Mouse (Mus musculus): ENCODE measurements around the gene Map4k4. TPM values are rescaled to one million over a fixed set of nuclear protein-coding genes. Genes with fewer than 3 reads are reported as not detected.

Map4k4 gene
- polyA plus RNA-seq, 1 experiment from 2014 or later: 68.2 TPM

- no peaks in the 10 kb centered on the region for H3K9me3 ChIP-seq (ENCODE audit: control insufficient read depth, low read length)
- WGBS: 64% methylated on average over 10 of the region's 10 CpGs
- H3K4me3 ChIP-seq (ENCODE audit: low read depth, low read length): no peak overlapping the region
- no peaks in the 10 kb centered on the region for H3K27me3 ChIP-seq (ENCODE audit: control insufficient read depth, insufficient read depth, low read length)
- H3K9ac ChIP-seq (ENCODE audit: low read depth, low read length): no peak overlapping the region
- DNase-seq (ENCODE audit: low spot score): no peak
- no peak for ATAC-seq (ENCODE audit: low FRiP score)
- H3K4me2 ChIP-seq (replicated peaks; ENCODE audit: low read depth, low read length): no peak overlapping the region
- no peak overlapping the region for H3K27ac ChIP-seq (ENCODE audit: low read depth, low read length)
- H3K36me3 ChIP-seq (ENCODE audit: control insufficient read depth, insufficient read depth, low read length): no peaks in the 10 kb centered on the region
- no peaks in the 10 kb centered on the region for H3K4me1 ChIP-seq (replicated peaks; ENCODE audit: control insufficient read depth, insufficient read depth, low read length)
These were observed 31.7 kb upstream of the Map4k4 start for GRCm38 (mm10) chr1:39868825-39869571.

DNA sequence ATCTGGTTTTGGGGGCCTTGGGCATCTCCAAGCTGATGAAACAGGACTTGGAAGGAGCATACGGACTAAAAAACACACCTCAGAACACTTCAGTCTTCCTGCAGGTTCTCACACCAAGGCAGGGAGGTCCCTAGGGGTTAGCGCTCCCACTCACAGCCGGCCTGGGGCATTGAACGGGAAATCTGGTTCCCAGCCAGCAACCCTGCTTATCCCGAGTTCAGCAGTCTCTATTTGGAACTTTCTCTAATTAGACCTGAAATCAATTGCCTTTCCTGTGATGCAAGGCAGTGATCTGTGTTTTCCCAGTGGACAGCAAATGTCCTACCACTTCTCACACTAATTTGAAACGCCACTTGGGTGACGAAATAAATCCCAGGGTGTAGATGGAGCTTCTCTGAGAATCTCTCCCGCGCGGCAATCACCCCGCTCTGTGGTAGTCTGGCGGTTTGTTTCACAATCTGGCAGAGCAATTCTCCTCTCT, 31.0 kb upstream of the Map4k4 start:
- WGBS: 67% methylated on average over 12 of the region's 12 CpGs
- Histone ChIP-seq H3K4me3 (ENCODE audit: low read depth, low read length) (no peak overlapping the region), H3K27ac (ENCODE audit: low read depth, low read length) (no peak overlapping the region), H3K9me3 (ENCODE audit: control insufficient read depth, low read length) (no peaks in the 10 kb centered on the region), H3K4me1 (replicated peaks; ENCODE audit: control insufficient read depth, insufficient read depth, low read length) (no peaks in the 10 kb centered on the region), H3K27me3 (ENCODE audit: control insufficient read depth, insufficient read depth, low read length) (no peaks in the 10 kb centered on the region), H3K4me2 (replicated peaks; ENCODE audit: low read depth, low read length) (no peak overlapping the region), H3K36me3 (ENCODE audit: control insufficient read depth, insufficient read depth, low read length) (no peaks in the 10 kb centered on the region), H3K9ac (ENCODE audit: low read depth, low read length) (no peak overlapping the region)
- no peak for ATAC-seq (ENCODE audit: low FRiP score)
- DNase-seq (ENCODE audit: low spot score): no peak

DNA sequence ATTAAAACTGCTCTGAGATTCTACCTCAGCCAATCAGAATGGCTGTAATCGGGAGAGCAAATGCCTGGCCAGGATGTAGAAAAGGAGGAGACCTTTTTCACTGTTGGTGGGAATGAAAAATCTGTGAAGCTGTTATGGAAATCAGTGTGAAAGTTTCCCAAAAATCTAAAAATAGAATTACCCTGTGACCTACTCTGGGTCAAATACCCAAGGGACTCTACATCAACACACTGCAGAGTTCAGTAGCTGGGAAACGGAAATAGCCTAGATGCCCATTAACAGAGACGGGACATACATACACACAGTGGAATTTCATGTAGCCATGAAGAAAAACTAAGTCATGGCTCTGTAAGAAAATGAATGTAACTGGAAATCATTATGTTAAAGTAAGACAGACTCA, 22.7 kb upstream of the Map4k4 start:
- Histone ChIP-seq H3K9me3 (ENCODE audit: control insufficient read depth, low read length) (no peaks in the 10 kb centered on the region), H3K4me2 (replicated peaks; ENCODE audit: low read depth, low read length) (no peak overlapping the region), H3K4me1 (replicated peaks; ENCODE audit: control insufficient read depth, insufficient read depth, low read length) (no peaks in the 10 kb centered on the region), H3K27ac (ENCODE audit: low read depth, low read length) (no peak overlapping the region), H3K36me3 (ENCODE audit: control insufficient read depth, insufficient read depth, low read length) (no peaks in the 10 kb centered on the region), H3K9ac (ENCODE audit: low read depth, low read length) (no peak overlapping the region), H3K4me3 (ENCODE audit: low read depth, low read length) (no peak overlapping the region), H3K27me3 (ENCODE audit: control insufficient read depth, insufficient read depth, low read length) (no peaks in the 10 kb centered on the region)
- WGBS: 58% methylated on average over 3 of the region's 3 CpGs
- DNase-seq (ENCODE audit: low spot score): no peak
- no peak for ATAC-seq (ENCODE audit: low FRiP score)

GRCm38 (mm10) chr1:39882505-39882904, 18.2 kb upstream of the Map4k4 start:
- 92% methylated on average over 4 of the region's 4 CpGs for WGBS
- no peak overlapping the region for H3K4me2 ChIP-seq (replicated peaks; ENCODE audit: low read depth, low read length)
- no peaks in the 10 kb centered on the region for H3K36me3 ChIP-seq (ENCODE audit: control insufficient read depth, insufficient read depth, low read length)
- H3K27me3 ChIP-seq (ENCODE audit: control insufficient read depth, insufficient read depth, low read length): no peaks in the 10 kb centered on the region
- no peak overlapping the region for H3K27ac ChIP-seq (ENCODE audit: low read depth, low read length)
- H3K4me1 ChIP-seq (replicated peaks; ENCODE audit: control insufficient read depth, insufficient read depth, low read length): no peaks in the 10 kb centered on the region; the same call in 1 of the 2 replicates
- H3K4me3 ChIP-seq (ENCODE audit: low read depth, low read length): no peak overlapping the region
- H3K9me3 ChIP-seq (ENCODE audit: control insufficient read depth, low read length): no peaks in the 10 kb centered on the region
- H3K9ac ChIP-seq (ENCODE audit: low read depth, low read length): no peak overlapping the region
- no peak for DNase-seq (ENCODE audit: low spot score)
- ATAC-seq (ENCODE audit: low FRiP score): no peak

GRCm38 (mm10) chr1:39884803-39885515, 15.8 kb upstream of the Map4k4 start:
- Histone ChIP-seq H3K4me3 (ENCODE audit: low read depth, low read length) (no peak overlapping the region), H3K9me3 (ENCODE audit: control insufficient read depth, low read length) (no peaks in the 10 kb centered on the region), H3K36me3 (ENCODE audit: control insufficient read depth, insufficient read depth, low read length) (no peaks in the 10 kb centered on the region), H3K9ac (ENCODE audit: low read depth, low read length) (no peak overlapping the region), H3K4me2 (replicated peaks; ENCODE audit: low read depth, low read length) (0 out of 2 replicates have a peak overlapping the region, but pooled peaks have one; percentile 15), H3K4me1 (replicated peaks; ENCODE audit: control insufficient read depth, insufficient read depth, low read length) (no peaks in the 10 kb centered on the region; the same call in 1 of the 2 replicates), H3K27me3 (ENCODE audit: control insufficient read depth, insufficient read depth, low read length) (no peaks in the 10 kb centered on the region), H3K27ac (ENCODE audit: low read depth, low read length) (no peak overlapping the region)
- ATAC-seq (ENCODE audit: low FRiP score): peak; percentile 53
- WGBS: 43% methylated on average over 16 of the region's 16 CpGs
- peak; percentile 49 for DNase-seq (ENCODE audit: low spot score)

DNA sequence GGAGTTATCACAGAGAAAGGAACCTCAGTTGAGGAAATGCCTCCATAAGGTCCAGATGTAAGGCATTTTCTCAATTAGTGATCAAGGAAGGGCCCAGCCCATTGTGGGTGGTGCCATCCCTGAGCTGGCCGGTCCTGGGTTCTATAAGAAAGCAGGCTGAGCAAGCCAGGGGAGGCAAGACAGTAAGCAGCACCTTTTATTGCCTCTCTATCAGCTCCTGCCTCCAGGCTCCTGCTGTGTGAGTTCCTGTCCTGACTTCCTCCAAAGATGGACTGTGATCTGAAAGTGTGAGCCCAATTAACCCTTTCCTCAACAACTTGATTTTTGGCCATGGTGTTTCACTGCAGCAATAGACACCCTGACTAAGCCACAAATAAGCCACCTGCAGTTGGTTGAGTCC, 12.7 kb upstream of the Map4k4 start:
- no peaks in the 10 kb centered on the region; the same call in 1 of the 2 replicates for H3K4me1 ChIP-seq (replicated peaks; ENCODE audit: control insufficient read depth, insufficient read depth, low read length)
- H3K36me3 ChIP-seq (ENCODE audit: control insufficient read depth, insufficient read depth, low read length): no peaks in the 10 kb centered on the region
- H3K4me2 ChIP-seq (replicated peaks; ENCODE audit: low read depth, low read length): no peak overlapping the region
- H3K27me3 ChIP-seq (ENCODE audit: control insufficient read depth, insufficient read depth, low read length): no peaks in the 10 kb centered on the region
- WGBS: 48% methylated on average over 1 of the region's 1 CpGs
- no peak overlapping the region for H3K4me3 ChIP-seq (ENCODE audit: low read depth, low read length)
- no peak for ATAC-seq (ENCODE audit: low FRiP score)
- no peak overlapping the region for H3K27ac ChIP-seq (ENCODE audit: low read depth, low read length)
- H3K9me3 ChIP-seq (ENCODE audit: control insufficient read depth, low read length): no peaks in the 10 kb centered on the region
- no peak overlapping the region for H3K9ac ChIP-seq (ENCODE audit: low read depth, low read length)
- DNase-seq (ENCODE audit: low spot score): no peak

DNA sequence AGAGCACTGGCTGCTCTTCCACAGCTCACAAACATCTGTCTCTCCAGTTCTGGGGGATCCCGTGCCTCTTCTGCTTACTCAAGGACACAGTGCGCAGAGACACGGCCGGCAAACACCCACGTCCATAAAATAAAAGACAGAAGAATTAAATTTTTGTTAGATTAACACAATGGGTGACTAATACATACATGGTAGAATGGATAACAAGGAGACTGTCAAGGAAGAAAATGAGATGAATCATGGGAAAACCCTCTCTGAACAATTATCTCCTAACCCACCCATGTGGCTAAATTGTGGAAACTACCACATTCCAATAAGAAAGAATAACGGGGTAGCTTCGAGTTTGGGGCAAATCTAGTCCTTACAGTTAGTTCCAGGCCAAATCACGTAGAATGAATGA, 11.3 kb upstream of the Map4k4 start:
- Histone ChIP-seq H3K4me1 (replicated peaks; ENCODE audit: control insufficient read depth, insufficient read depth, low read length) (no peaks in the 10 kb centered on the region; the same call in 1 of the 2 replicates), H3K36me3 (ENCODE audit: control insufficient read depth, insufficient read depth, low read length) (no peaks in the 10 kb centered on the region), H3K9me3 (ENCODE audit: control insufficient read depth, low read length) (no peaks in the 10 kb centered on the region), H3K4me2 (replicated peaks; ENCODE audit: low read depth, low read length) (no peak overlapping the region), H3K27me3 (ENCODE audit: control insufficient read depth, insufficient read depth, low read length) (no peaks in the 10 kb centered on the region), H3K9ac (ENCODE audit: low read depth, low read length) (no peak overlapping the region), H3K4me3 (ENCODE audit: low read depth, low read length) (no peak overlapping the region), H3K27ac (ENCODE audit: low read depth, low read length) (no peak overlapping the region)
- ATAC-seq (ENCODE audit: low FRiP score) (no peak), DNase-seq (ENCODE audit: low spot score) (no peak)
- WGBS: 88% methylated on average over 8 of the region's 8 CpGs

DNA sequence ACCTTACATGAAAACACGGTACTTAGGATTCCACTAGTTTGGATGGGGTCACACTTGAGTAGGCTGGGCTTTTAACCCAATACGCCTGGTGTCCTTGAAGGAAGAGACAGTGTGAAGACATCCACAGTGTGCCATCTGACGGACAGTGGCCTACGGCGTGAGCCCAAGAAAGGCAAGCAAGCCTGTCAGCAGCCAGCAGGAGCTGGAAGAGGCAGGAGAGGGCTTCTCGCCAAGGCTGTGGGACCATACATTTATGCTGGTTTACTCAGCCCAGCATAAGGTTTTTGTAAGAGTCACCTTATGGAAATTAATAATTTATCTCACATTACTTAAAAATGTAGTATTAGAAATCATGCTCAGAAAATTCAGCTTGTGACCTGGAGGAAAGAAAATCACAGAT, 10.7 kb upstream of the Map4k4 start:
- no peak for ATAC-seq (ENCODE audit: low FRiP score)
- Histone ChIP-seq H3K4me1 (replicated peaks; ENCODE audit: control insufficient read depth, insufficient read depth, low read length) (no peaks in the 10 kb centered on the region), H3K27ac (ENCODE audit: low read depth, low read length) (no peak overlapping the region), H3K27me3 (ENCODE audit: control insufficient read depth, insufficient read depth, low read length) (no peaks in the 10 kb centered on the region), H3K4me3 (ENCODE audit: low read depth, low read length) (no peak overlapping the region), H3K4me2 (replicated peaks; ENCODE audit: low read depth, low read length) (no peak overlapping the region), H3K9ac (ENCODE audit: low read depth, low read length) (no peak overlapping the region), H3K36me3 (ENCODE audit: control insufficient read depth, insufficient read depth, low read length) (no peaks in the 10 kb centered on the region), H3K9me3 (ENCODE audit: control insufficient read depth, low read length) (no peaks in the 10 kb centered on the region)
- WGBS: 83% methylated on average over 6 of the region's 6 CpGs
- DNase-seq (ENCODE audit: low spot score): no peak
